Mouse (Mus musculus) limb, embryonic 11.5 days (tissue): ENCODE measurements around the gene Upk1a. TPM values are rescaled to one million over a fixed set of nuclear protein-coding genes. Genes with fewer than 3 reads are reported as not detected.

Experiments used
- ATAC-seq: fragments of 200-750 bp; cut with Nextera tagmentation; 2 replicates; pipeline ENCODE4 v1.8.0; 2017; ENCODE audit warnings: low read depth; ENCODE audit not compliant: insufficient number of reproducible peaks, low FRiP score, low TSS enrichment
- DNase-seq: peaks from one replicate; pipeline ENCODE4 v3.0.0-alpha.2; 2015; ENCODE audit warnings: low spot score
- H3K27ac ChIP-seq: fragments of 300-500 bp; sonication (generic); replicated peaks from 2 replicates; pipeline ENCODE4 v1.5.1; 2014; ENCODE audit warnings: low read depth, mild to moderate bottlenecking, low read length
- H3K27me3 ChIP-seq: fragments of 300-500 bp; sonication (generic); 2 replicates; pipeline ENCODE4 v1.6.1; 2014; ENCODE audit warnings: mild to moderate bottlenecking, low read length, mixed read lengths; ENCODE audit not compliant: control insufficient read depth, insufficient read depth
- H3K36me3 ChIP-seq: fragments of 300-500 bp; sonication (generic); 2 replicates; pipeline ENCODE4 v1.6.1; 2014; ENCODE audit warnings: mild to moderate bottlenecking, low read length, moderate library complexity, mixed read lengths; ENCODE audit not compliant: control insufficient read depth, insufficient read depth
- H3K4me1 ChIP-seq: fragments of 300-500 bp; sonication (generic); 2 replicates; pipeline ENCODE4 v1.6.1; 2014; ENCODE audit warnings: low read length, mixed read lengths; ENCODE audit not compliant: control insufficient read depth, insufficient read depth
- H3K4me2 ChIP-seq: fragments of 300-500 bp; sonication (generic); 2 replicates; pipeline ENCODE4 v1.6.1; 2014; ENCODE audit warnings: low read depth, mild to moderate bottlenecking, moderate library complexity; ENCODE audit not compliant: severe bottlenecking
- H3K4me3 ChIP-seq: fragments of 300-500 bp; sonication (generic); 2 replicates; pipeline ENCODE4 v1.5.1; 2014; ENCODE audit warnings: low read depth, low read length
- H3K9ac ChIP-seq: fragments of 300-500 bp; sonication (generic); 2 replicates; pipeline ENCODE4 v1.6.1; 2014; ENCODE audit warnings: mild to moderate bottlenecking, low read length
- H3K9me3 ChIP-seq: fragments of 300-500 bp; sonication (generic); 2 replicates; pipeline ENCODE4 v1.6.1; 2016; ENCODE audit warnings: low read length; ENCODE audit not compliant: control insufficient read depth
- WGBS: fragments of 180-500 bp; shearing (Covaris S2); extraction: QIAGEN DNeasy Blood & Tissue Kit; methylation state at CpG from one replicate; pipeline ENCODE4 v1.1.7; 2014; 5-methylcytosine and 5-hydroxymethylcytosine counted together
- polyA plus RNA-seq: library from polyadenylated mRNA; unstranded; fragments of >200 nt; fragmentation: Nextera tagmentation; extraction: Ambion mirVana; gene quantifications from 2 replicates; pipeline ENCODE4 v1.2.1, GENCODE M21; 2014

Upk1a gene
- polyA plus RNA-seq, 1 experiment from 2014 or later = 3.6 TPM

- H3K27me3 ChIP-seq = no peaks in the 10 kb centered on the region
- no peaks in the 10 kb centered on the region for H3K36me3 ChIP-seq
- H3K9me3 ChIP-seq = no peaks in the 10 kb centered on the region
- WGBS = 83% methylated on average over 5 of the region's 5 CpGs
- H3K4me2 ChIP-seq = no peak overlapping the region
- no peak overlapping the region for H3K9ac ChIP-seq
- DNase-seq (no peak), ATAC-seq (no peak)
- no peaks in the 10 kb centered on the region for H3K4me1 ChIP-seq
- H3K27ac ChIP-seq = no peak overlapping the region
- H3K4me3 ChIP-seq = no peak overlapping the region
These were observed 15.8 kb downstream of the Upk1a start for GRCm38 (mm10) chr7:30596811-30597210.

GRCm38 (mm10) chr7:30596093-30596492 is 16.6 kb downstream of the Upk1a start:
- no peak overlapping the region for H3K4me2 ChIP-seq
- H3K9me3 ChIP-seq = no peaks in the 10 kb centered on the region
- WGBS = 80% methylated on average over 5 of the region's 5 CpGs
- H3K4me1 ChIP-seq = no peaks in the 10 kb centered on the region
- no peak overlapping the region for H3K4me3 ChIP-seq
- H3K27me3 ChIP-seq = no peaks in the 10 kb centered on the region
- no peak for ATAC-seq
- no peaks in the 10 kb centered on the region for H3K36me3 ChIP-seq
- no peak for DNase-seq
- H3K9ac ChIP-seq = no peak overlapping the region
- no peak overlapping the region for H3K27ac ChIP-seq

- ATAC-seq (no peak), DNase-seq (no peak)
- no peaks in the 10 kb centered on the region for H3K27me3 ChIP-seq
- no peak overlapping the region for H3K9ac ChIP-seq
- H3K4me1 ChIP-seq = 0 out of 2 replicates have a peak, but pooled peaks cover 4% of the 10 kb centered on the region
- WGBS = 73% methylated on average over 4 of the region's 4 CpGs
- no peak overlapping the region for H3K27ac ChIP-seq
- H3K9me3 ChIP-seq = no peaks in the 10 kb centered on the region
- no peak overlapping the region for H3K4me3 ChIP-seq
- no peak overlapping the region for H3K4me2 ChIP-seq
- H3K36me3 ChIP-seq = no peaks in the 10 kb centered on the region
These were observed 18.1 kb downstream of the Upk1a start for GRCm38 (mm10) chr7:30594510-30595024.

- ATAC-seq (no peak), DNase-seq (no peak)
- H3K9ac ChIP-seq = no peak overlapping the region
These were observed 18.8 kb downstream of the Upk1a start for GRCm38 (mm10) chr7:30593579-30594509.

GRCm38 (mm10) chr7:30592772-30593423 is 19.7 kb downstream of the Upk1a start:
- Histone ChIP-seq H3K4me1 (0 out of 2 replicates have a peak, but pooled peaks cover 4% of the 10 kb centered on the region), H3K4me3 (no peak overlapping the region), H3K27me3 (no peaks in the 10 kb centered on the region), H3K9ac (no peak overlapping the region), H3K27ac (no peak overlapping the region), H3K4me2 (no peak overlapping the region), H3K36me3 (no peaks in the 10 kb centered on the region), H3K9me3 (no peaks in the 10 kb centered on the region)
- WGBS = 49% methylated on average over 5 of the region's 5 CpGs
- ATAC-seq = no peak
- DNase-seq = no peak

More at GRCm38 (mm10) chr7:30593579-30594509, 18.8 kb downstream of the Upk1a start:
- 75% methylated on average over 10 of the region's 10 CpGs for WGBS
- Histone ChIP-seq H3K9me3 (no peaks in the 10 kb centered on the region), H3K27me3 (no peaks in the 10 kb centered on the region), H3K4me1 (0 out of 2 replicates have a peak, but pooled peaks cover 4% of the 10 kb centered on the region), H3K36me3 (no peaks in the 10 kb centered on the region), H3K4me3 (no peak overlapping the region), H3K4me2 (no peak overlapping the region), H3K27ac (no peak overlapping the region)

GRCm38 (mm10) chr7:30591605-30591951 is 21.1 kb downstream of the Upk1a start:
- Histone ChIP-seq H3K27me3 (no peaks in the 10 kb centered on the region), H3K9me3 (no peaks in the 10 kb centered on the region), H3K4me2 (no peak overlapping the region), H3K9ac (no peak overlapping the region), H3K36me3 (0 out of 2 replicates have a peak, but pooled peaks cover 3% of the 10 kb centered on the region), H3K27ac (no peak overlapping the region), H3K4me1 (peaks cover 11% of the 10 kb centered on the region), H3K4me3 (no peak overlapping the region)
- WGBS = 52% methylated on average over 4 of the region's 4 CpGs
- DNase-seq (no peak), ATAC-seq (no peak)

GRCm38 (mm10) chr7:30590927-30591604 is 21.6 kb downstream of the Upk1a start:
- no peak for DNase-seq
- H3K4me3 ChIP-seq = no peak overlapping the region
- H3K9me3 ChIP-seq = no peaks in the 10 kb centered on the region
- H3K4me2 ChIP-seq = no peak overlapping the region
- peaks cover 11% of the 10 kb centered on the region for H3K4me1 ChIP-seq
- peaks cover 6% of the 10 kb centered on the region; the same call in 1 of the 2 replicates for H3K36me3 ChIP-seq
- no peak overlapping the region for H3K27ac ChIP-seq
- no peak for ATAC-seq
- no peaks in the 10 kb centered on the region for H3K27me3 ChIP-seq
- 81% methylated on average over 9 of the region's 9 CpGs for WGBS
- H3K9ac ChIP-seq = no peak overlapping the region
